Mouse (Mus musculus) heart, postnatal 10 days (tissue): ENCODE measurements at regions not wholly inside any gene's neighbourhood (a gene's known extent, or its start where the extent isn't known, plus 50 kb on each side); places are given as distances from the start of the nearest gene placed in this dataset.
"Not testable (repeated sequence)": the region's sequence is repeated elsewhere in the genome, so short reads cannot be mapped to it uniquely, and the experiment has no call there.

ENCODE experiments used
- DNase-seq, 2 experiments: peaks; one replicate each; pipeline ENCODE4 v3.0.0; 2021
- intact Hi-C: fragments of 180-260 bp; cut with DNase I; formaldehyde crosslinking; loops from one replicate; pipeline ENCODE4 v1.15.1; 2025

GRCm38 (mm10) chr13:5347503-5348469 lies 513.5 kb upstream of the Klf6 start:
- intact Hi-C loops = loop anchor here (5.0 to 10.0 kb wide), 4 partner anchors 265 to 683 kb away; partner anchors contain the start of gene Klf6

GRCm38 (mm10) chr13:5367058-5367797 lies 494.1 kb upstream of the Klf6 start:
- no peak for DNase-seq
- intact Hi-C loops = no loop called here

More at GRCm38 (mm10) chr13:5347503-5348469, 513.5 kb upstream of the Klf6 start:
- peak; percentile 30 to 36 for DNase-seq

GRCm38 (mm10) chr13:5370007-5370406 lies 491.3 kb upstream of the Klf6 start:
- DNase-seq = peak in 1 of 2 experiments; percentile 9
- intact Hi-C loops = no loop called here

- intact Hi-C loops = no loop called here
- DNase-seq = no peak
These were observed 488.1 kb upstream of the Klf6 start for GRCm38 (mm10) chr13:5373191-5373590.

GRCm38 (mm10) chr13:5408226-5408804 lies 453.0 kb upstream of the Klf6 start:
- no peak for DNase-seq

GRCm38 (mm10) chr13:5412052-5412451 lies 449.2 kb upstream of the Klf6 start:
- peak in 1 of 2 experiments; percentile 12 for DNase-seq
- intact Hi-C loops = no loop called here

More at GRCm38 (mm10) chr13:5408226-5408804, 453.0 kb upstream of the Klf6 start:
- intact Hi-C loops = no loop called here

GRCm38 (mm10) chr13:5413009-5413408 lies 448.3 kb upstream of the Klf6 start:
- intact Hi-C loops, DNase-seq: not testable (repeated sequence)

GRCm38 (mm10) chr13:5424110-5424509 lies 437.2 kb upstream of the Klf6 start:
- DNase-seq = peak; percentile 67 to 69
- intact Hi-C loops = no loop called here

GRCm38 (mm10) chr13:5425491-5426232 lies 435.6 kb upstream of the Klf6 start:
- no peak for DNase-seq
- intact Hi-C loops = no loop called here

GRCm38 (mm10) chr13:5433652-5434051 lies 427.6 kb upstream of the Klf6 start:
- intact Hi-C loops = no loop called here
- DNase-seq = no peak

- intact Hi-C loops = no loop called here
- no peak for DNase-seq
These were observed 426.2 kb upstream of the Klf6 start for GRCm38 (mm10) chr13:5435131-5435530.

- intact Hi-C loops = loop anchor here (2.0 kb wide), 1 partner anchor 665 kb away; no protein-coding TSS in a partner anchor
- DNase-seq = peak; percentile 13 to 22
These were observed 425.1 kb upstream of the Klf6 start for GRCm38 (mm10) chr13:5436191-5436590.

- intact Hi-C loops = loop anchor here (5.0 kb wide), 1 partner anchor 422 kb away; the partner anchor contains the start of gene Klf6
- no peak for DNase-seq
These were observed 420.8 kb upstream of the Klf6 start for GRCm38 (mm10) chr13:5440454-5440853.

GRCm38 (mm10) chr13:5444759-5445478 lies 416.4 kb upstream of the Klf6 start:
- intact Hi-C loops = loop anchor here (5.0 kb wide), 1 partner anchor 417 kb away; the partner anchor contains the start of gene Klf6
- no peak for DNase-seq

- DNase-seq = no peak
- intact Hi-C loops = no loop called here
These were observed 412.7 kb upstream of the Klf6 start for GRCm38 (mm10) chr13:5448601-5449000.

- intact Hi-C loops = no loop called here
- DNase-seq = no peak
These were observed 380.5 kb upstream of the Klf6 start for GRCm38 (mm10) chr13:5480779-5481178.

GRCm38 (mm10) chr13:5492266-5492665 lies 369.0 kb upstream of the Klf6 start:
- intact Hi-C loops = no loop called here

GRCm38 (mm10) chr13:5497535-5497934 lies 363.7 kb upstream of the Klf6 start:
- DNase-seq = peak; percentile 44 to 56
- intact Hi-C loops = no loop called here

More at GRCm38 (mm10) chr13:5492266-5492665, 369.0 kb upstream of the Klf6 start:
- DNase-seq = no peak

GRCm38 (mm10) chr13:5511784-5512183 lies 349.5 kb upstream of the Klf6 start:
- intact Hi-C loops = no loop called here
- DNase-seq = no peak
